Mouse (Mus musculus) lung, adult 2 months (tissue): Measurements from ENCODE around the gene Cntn5.

ENCODE experiments used
- CTCF ChIP-seq: fragments of 200-500 bp; IDR thresholded peaks from 2 replicates; pipeline ENCODE4 v1.5.1; 2011; ENCODE audit warnings: mild to moderate bottlenecking, low read length, control low read depth; ENCODE audit not compliant: insufficient read depth
- POLR2A ChIP-seq: fragments of 200-500 bp; IDR thresholded peaks from 2 replicates; pipeline ENCODE4 v1.6.1; 2011; ENCODE audit warnings: low read depth, mild to moderate bottlenecking, control low read depth, low read length, borderline replicate concordance; ENCODE audit errors: extremely low read depth

- no peak for TF ChIP-seq POLR2A
- no peak for TF ChIP-seq CTCF
Observed at GRCm38 (mm10) chr9:10531087-10531486, 373.5 kb downstream of the Cntn5 start.
